Mouse (Mus musculus) liver, postnatal 0 days (tissue): ENCODE results near the gene Ubb.

Experiments
- CTCF ChIP-seq: sonication (generic); IDR thresholded peaks from 2 replicates; pipeline ENCODE4 v1.5.1; 2016; ENCODE audit warnings: antibody characterized with exemption, low read depth
- EP300 ChIP-seq: IDR thresholded peaks from 2 replicates; pipeline ENCODE4 v1.6.1; 2016; ENCODE audit warnings: antibody characterized with exemption, low read depth, mild to moderate bottlenecking

- TF ChIP-seq EP300 (no peak), CTCF (no peak)
Observed at GRCm38 (mm10) chr11:62553633-62554032, 2.7 kb downstream of the Ubb start.
